Mouse (Mus musculus): ENCODE results near the gene Bdh1. TPM values are rescaled to one million over a fixed set of nuclear protein-coding genes. Genes with fewer than 3 reads are reported as not detected.

Bdh1 gene
- polyA plus RNA-seq, 2 experiments = 28.5 to 43.9 TPM

GRCm38 (mm10) chr16:31446067-31446853, 24.2 kb downstream of the Bdh1 start:
- Histone ChIP-seq H3K9ac (ENCODE audit: low read depth, low read length, severe bottlenecking) (no peak overlapping the region), H3K36me3 (ENCODE audit: control insufficient read depth, insufficient read depth, low read length) (0 out of 2 replicates have a peak, but pooled peaks cover 6% of the 10 kb centered on the region), H3K4me1 (ENCODE audit: control insufficient read depth, insufficient read depth, low read length) (no peaks in the 10 kb centered on the region), H3K27me3 (ENCODE audit: control insufficient read depth, insufficient read depth, low read length) (no peaks in the 10 kb centered on the region), H3K27ac (replicated peaks; ENCODE audit: low read depth, low read length) (no peak overlapping the region), H3K9me3 (ENCODE audit: control insufficient read depth, low read length) (no peaks in the 10 kb centered on the region), H3K4me2 (replicated peaks; ENCODE audit: low read depth, low read length, severe bottlenecking) (no peak overlapping the region), H3K4me3 (replicated peaks; ENCODE audit: low read length) (no peak overlapping the region)
- ATAC-seq (ENCODE audit: low FRiP score, low read depth) (no peak), DNase-seq (ENCODE audit: low spot score) (no peak)
- no peak for TF ChIP-seq POLR2A (IDR thresholded peaks at IDR 0.05; ENCODE audit: borderline replicate concordance, extremely low read depth, insufficient read depth, insufficient read length)
- 71% methylated on average over 15 of the region's 15 CpGs for WGBS

GRCm38 (mm10) chr16:31449973-31450372, 27.9 kb downstream of the Bdh1 start:
- ATAC-seq (ENCODE audit: low FRiP score, low read depth) (no peak), DNase-seq (ENCODE audit: low spot score) (no peak)
- Histone ChIP-seq H3K4me2 (replicated peaks; ENCODE audit: low read depth, low read length, severe bottlenecking) (no peak overlapping the region), H3K4me3 (replicated peaks; ENCODE audit: low read length) (no peak overlapping the region), H3K36me3 (ENCODE audit: control insufficient read depth, insufficient read depth, low read length) (0 out of 2 replicates have a peak, but pooled peaks cover 6% of the 10 kb centered on the region), H3K4me1 (ENCODE audit: control insufficient read depth, insufficient read depth, low read length) (no peaks in the 10 kb centered on the region), H3K27ac (replicated peaks; ENCODE audit: low read depth, low read length) (no peak overlapping the region), H3K9ac (ENCODE audit: low read depth, low read length, severe bottlenecking) (no peak overlapping the region), H3K9me3 (ENCODE audit: control insufficient read depth, low read length) (no peaks in the 10 kb centered on the region), H3K27me3 (ENCODE audit: control insufficient read depth, insufficient read depth, low read length) (no peaks in the 10 kb centered on the region)
- TF ChIP-seq POLR2A (IDR thresholded peaks at IDR 0.05; ENCODE audit: borderline replicate concordance, extremely low read depth, insufficient read depth, insufficient read length) = no peak
- 82% methylated on average over 4 of the region's 4 CpGs for WGBS

GRCm38 (mm10) chr16:31451235-31451634, 29.2 kb downstream of the Bdh1 start:
- no peaks in the 10 kb centered on the region for H3K9me3 ChIP-seq (ENCODE audit: control insufficient read depth, low read length)
- 0 out of 2 replicates have a peak, but pooled peaks cover 6% of the 10 kb centered on the region for H3K36me3 ChIP-seq (ENCODE audit: control insufficient read depth, insufficient read depth, low read length)
- no peak for TF ChIP-seq POLR2A (IDR thresholded peaks at IDR 0.05; ENCODE audit: borderline replicate concordance, extremely low read depth, insufficient read depth, insufficient read length)
- no peak overlapping the region for H3K4me3 ChIP-seq (replicated peaks; ENCODE audit: low read length)
- WGBS = 68% methylated on average over 3 of the region's 3 CpGs
- H3K4me2 ChIP-seq (replicated peaks; ENCODE audit: low read depth, low read length, severe bottlenecking) = no peak overlapping the region
- H3K9ac ChIP-seq (ENCODE audit: low read depth, low read length, severe bottlenecking) = no peak overlapping the region
- no peaks in the 10 kb centered on the region for H3K27me3 ChIP-seq (ENCODE audit: control insufficient read depth, insufficient read depth, low read length)
- H3K27ac ChIP-seq (replicated peaks; ENCODE audit: low read depth, low read length) = no peak overlapping the region
- ATAC-seq (ENCODE audit: low FRiP score, low read depth) (no peak), DNase-seq (ENCODE audit: low spot score) (no peak)
- H3K4me1 ChIP-seq (ENCODE audit: control insufficient read depth, insufficient read depth, low read length) = no peaks in the 10 kb centered on the region

GRCm38 (mm10) chr16:31452467-31452866, 30.4 kb downstream of the Bdh1 start:
- Histone ChIP-seq H3K36me3 (ENCODE audit: control insufficient read depth, insufficient read depth, low read length) (peaks cover 10% of the 10 kb centered on the region; the same call in 1 of the 2 replicates), H3K27ac (replicated peaks; ENCODE audit: low read depth, low read length) (no peak overlapping the region), H3K4me1 (ENCODE audit: control insufficient read depth, insufficient read depth, low read length) (no peaks in the 10 kb centered on the region), H3K9ac (ENCODE audit: low read depth, low read length, severe bottlenecking) (no peak overlapping the region), H3K9me3 (ENCODE audit: control insufficient read depth, low read length) (no peaks in the 10 kb centered on the region), H3K4me3 (replicated peaks; ENCODE audit: low read length) (no peak overlapping the region), H3K4me2 (replicated peaks; ENCODE audit: low read depth, low read length, severe bottlenecking) (no peak overlapping the region), H3K27me3 (ENCODE audit: control insufficient read depth, insufficient read depth, low read length) (no peaks in the 10 kb centered on the region)
- TF ChIP-seq POLR2A (IDR thresholded peaks at IDR 0.05; ENCODE audit: borderline replicate concordance, extremely low read depth, insufficient read depth, insufficient read length) = no peak
- ATAC-seq (ENCODE audit: low FRiP score, low read depth) (no peak), DNase-seq (ENCODE audit: low spot score) (no peak)
- 80% methylated on average over 5 of the region's 7 CpGs for WGBS

GRCm38 (mm10) chr16:31454013-31454412, 31.9 kb downstream of the Bdh1 start:
- H3K4me2 ChIP-seq (replicated peaks; ENCODE audit: low read depth, low read length, severe bottlenecking) = no peak overlapping the region
- H3K36me3 ChIP-seq (ENCODE audit: control insufficient read depth, insufficient read depth, low read length) = peaks cover 10% of the 10 kb centered on the region; the same call in 1 of the 2 replicates
- no peak overlapping the region for H3K27ac ChIP-seq (replicated peaks; ENCODE audit: low read depth, low read length)
- H3K9me3 ChIP-seq (ENCODE audit: control insufficient read depth, low read length) = no peaks in the 10 kb centered on the region
- no peaks in the 10 kb centered on the region for H3K27me3 ChIP-seq (ENCODE audit: control insufficient read depth, insufficient read depth, low read length)
- ATAC-seq (ENCODE audit: low FRiP score, low read depth) = no peak
- no peak overlapping the region for H3K4me3 ChIP-seq (replicated peaks; ENCODE audit: low read length)
- no peak for DNase-seq (ENCODE audit: low spot score)
- no peak for TF ChIP-seq POLR2A (IDR thresholded peaks at IDR 0.05; ENCODE audit: borderline replicate concordance, extremely low read depth, insufficient read depth, insufficient read length)
- H3K4me1 ChIP-seq (ENCODE audit: control insufficient read depth, insufficient read depth, low read length) = peaks cover 5% of the 10 kb centered on the region; the same call in 1 of the 2 replicates
- no peak overlapping the region for H3K9ac ChIP-seq (ENCODE audit: low read depth, low read length, severe bottlenecking)
- 86% methylated on average over 4 of the region's 4 CpGs for WGBS
